Mouse (Mus musculus) testis, adult 2 months (tissue): Measurements from ENCODE around the gene Actr1a.

Experiments
- CTCF ChIP-seq: fragments of 200-500 bp; IDR thresholded peaks from 2 replicates; pipeline ENCODE4 v1.5.1; 2012; ENCODE audit warnings: low read depth, mild to moderate bottlenecking, inconsistent platforms, low read length, moderate library complexity; ENCODE audit not compliant: control insufficient read depth, insufficient read depth, insufficient replicate concordance
- POLR2A ChIP-seq: fragments of 200-500 bp; IDR thresholded peaks from 2 replicates; pipeline ENCODE4 v1.6.1; 2012; ENCODE audit warnings: low read depth, mild to moderate bottlenecking, inconsistent platforms, low read length, moderate library complexity; ENCODE audit not compliant: control insufficient read depth

DNA sequence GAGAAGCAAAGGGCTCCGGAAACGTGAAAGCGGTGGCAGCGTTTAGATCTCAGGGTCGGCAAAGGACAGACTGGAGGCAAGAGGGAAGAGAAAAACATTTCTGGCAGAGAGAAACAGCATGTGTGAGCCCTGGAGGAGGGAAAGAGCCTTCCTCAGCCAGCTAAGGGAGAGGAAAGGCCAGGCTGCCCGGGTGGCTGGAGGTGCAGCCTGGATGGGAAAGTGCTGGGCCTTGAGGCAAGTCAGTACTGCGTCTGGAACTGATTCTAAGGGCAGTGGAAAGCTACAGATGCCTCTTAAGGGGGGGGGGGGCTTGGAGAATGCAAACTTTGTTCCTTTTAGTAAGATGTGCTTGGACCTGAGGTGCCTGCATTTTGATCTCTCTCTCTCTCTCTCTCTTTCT, 38.2 kb upstream of the Actr1a start:
- TF ChIP-seq CTCF (no peak), POLR2A (no peak)
